Mouse (Mus musculus): Measurements from ENCODE around the gene Tmem223.

DNA sequence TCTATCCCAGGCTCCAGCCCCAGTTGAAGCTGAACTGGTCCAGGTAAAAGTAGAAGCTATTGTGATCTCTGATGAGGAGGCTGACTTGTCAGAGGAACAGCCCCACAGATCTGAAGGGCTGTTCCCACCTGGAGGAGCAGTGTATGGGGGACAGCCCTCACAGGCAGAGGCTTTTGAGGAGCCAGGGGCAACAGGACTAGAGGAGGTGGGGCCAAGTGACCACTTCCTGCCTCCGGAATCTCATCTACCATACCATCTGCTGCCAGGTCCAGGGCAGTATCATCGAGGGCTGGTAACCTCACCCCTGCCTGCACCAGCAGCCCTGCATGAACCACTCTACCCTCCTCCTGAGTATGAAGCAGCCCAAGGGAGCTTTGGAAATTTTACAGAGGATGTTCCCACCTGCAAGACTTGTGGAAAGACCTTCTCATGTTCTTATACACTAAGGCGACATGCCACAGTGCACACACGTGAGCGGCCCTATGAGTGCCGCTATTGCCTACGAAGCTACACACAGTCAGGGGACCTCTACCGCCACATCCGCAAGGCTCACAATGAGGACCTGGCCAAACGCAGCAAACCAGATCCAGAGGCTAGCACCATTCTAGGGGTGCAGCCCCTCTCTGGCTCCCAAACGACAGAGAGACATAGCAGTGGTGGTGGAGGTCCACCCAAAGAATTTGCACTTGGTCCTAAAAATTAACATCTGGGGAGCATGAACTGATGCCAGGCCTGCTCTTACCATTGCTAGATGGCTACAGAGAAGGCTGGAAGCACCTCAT is 33.3 kb downstream of the Tmem223 start:
- TF ChIP-seq EP300 (IDR thresholded peaks at IDR 0.05; ENCODE audit: low read depth) = no peak
- TF ChIP-seq CTCF (IDR thresholded peaks at IDR 0.05; ENCODE audit: low read depth) = no peak
